Mouse (Mus musculus) cerebellum, adult 11 months (tissue): ENCODE data around the gene Daw1.

Experiments used
- DNase-seq: peaks from one replicate; pipeline ENCODE4 v3.0.0; 2022

The Daw1 gene

DNA sequence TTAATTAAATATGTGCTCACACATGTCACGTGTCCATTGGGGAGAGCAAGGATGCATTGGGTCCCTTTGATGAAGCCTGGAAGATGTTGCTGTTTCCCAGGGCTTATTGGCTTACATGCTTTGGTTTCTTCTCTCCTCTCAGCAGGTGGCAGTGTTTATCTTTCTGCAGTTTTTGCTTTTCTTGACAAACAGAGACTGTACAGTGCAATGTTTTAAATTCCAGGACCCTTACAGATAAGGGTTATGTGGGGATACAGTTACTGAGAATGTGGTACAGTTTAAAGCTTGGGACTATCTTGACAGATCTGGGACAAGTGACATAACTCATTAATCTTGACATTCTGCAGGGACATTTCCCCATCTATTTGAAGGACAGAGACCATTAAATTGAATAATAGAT, 58.7 kb downstream of the Daw1 start:
- no peak for DNase-seq

DNA sequence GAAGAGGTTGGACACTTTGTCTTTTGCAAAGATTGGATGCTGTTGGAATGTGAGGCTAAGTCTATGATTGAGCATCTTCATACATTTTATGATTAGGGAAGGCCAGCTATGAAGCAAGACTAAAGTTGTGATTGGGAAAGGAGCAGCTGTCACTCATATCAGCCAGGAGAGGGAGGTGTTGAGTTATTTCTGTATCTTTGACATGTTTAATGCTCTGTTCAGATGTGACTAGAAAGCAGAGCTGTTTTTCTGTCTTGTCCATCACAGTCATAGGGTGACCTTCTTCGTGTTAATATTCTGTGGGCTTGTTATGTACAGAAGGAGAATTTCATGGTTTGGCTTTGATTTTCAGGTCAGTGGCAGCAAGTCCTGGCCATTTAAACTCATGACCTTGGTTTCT, 63.5 kb downstream of the Daw1 start:
- no peak for DNase-seq

DNA sequence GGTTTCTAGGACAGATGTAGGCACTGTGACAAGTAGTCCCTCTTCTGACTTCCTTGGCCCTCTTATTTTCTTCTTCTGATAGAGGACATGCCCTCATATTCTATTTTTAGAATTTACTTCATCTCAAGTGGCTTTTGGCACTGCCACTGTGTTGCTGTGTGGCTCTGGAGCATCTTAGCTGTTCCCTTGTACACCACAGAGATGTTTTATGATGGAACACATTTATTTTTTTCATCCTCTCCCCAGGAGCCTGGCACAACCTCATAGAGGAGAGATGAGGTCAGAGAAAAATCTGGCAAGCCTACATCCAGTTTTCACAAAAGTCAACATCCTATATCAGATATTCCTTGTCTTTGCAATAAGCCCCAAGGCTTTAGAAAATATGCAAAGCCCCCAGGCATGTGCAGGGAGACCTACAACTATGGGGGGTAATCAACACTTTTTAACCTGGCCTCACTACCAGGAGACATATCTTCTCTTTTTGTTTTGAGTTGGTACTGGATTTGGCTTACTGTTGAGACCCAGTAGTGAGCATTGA, 64.9 kb downstream of the Daw1 start:
- peak; percentile 71 for DNase-seq

DNA sequence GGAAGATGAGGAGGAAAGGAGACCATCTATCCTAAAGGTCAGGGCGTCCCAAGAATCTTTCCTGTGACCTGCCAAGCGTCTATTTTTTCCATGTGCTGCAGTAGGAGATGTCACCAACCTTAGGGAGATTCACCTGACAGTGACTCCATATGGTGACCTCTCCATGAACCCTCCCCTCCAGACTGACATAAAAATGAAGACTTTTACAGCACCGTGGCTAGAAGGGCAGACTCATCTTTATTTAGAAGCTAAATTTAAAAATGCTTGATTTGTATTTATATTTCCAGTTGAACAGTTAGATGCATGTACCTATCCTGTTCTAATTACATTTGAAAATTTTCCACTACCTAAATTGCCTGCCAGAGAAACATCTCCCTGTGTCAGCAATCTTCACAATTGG, 68.4 kb downstream of the Daw1 start:
- no peak for DNase-seq

- peak; percentile 87 for DNase-seq
Observed at GRCm38 (mm10) chr1:83248235-83248746, 88.7 kb downstream of the Daw1 start.

- DNase-seq, result no peak
Observed at GRCm38 (mm10) chr1:83251746-83252145, 92.2 kb downstream of the Daw1 start.
